Mouse (Mus musculus) A20 (cell line): ENCODE results near the gene Tprkb.
A peak's percentile ranks its signal among the peaks of the same experiment; 100 is the strongest.
"Not testable (repeated sequence)": the region's sequence is repeated elsewhere in the genome, so short reads cannot be mapped to it uniquely, and the experiment has no call there.

Experiments used
- DNase-seq: peaks from one replicate; pipeline ENCODE4 v3.0.0-alpha.2; 2011; ENCODE audit warnings: low read depth, low spot score

The Tprkb gene

DNA sequence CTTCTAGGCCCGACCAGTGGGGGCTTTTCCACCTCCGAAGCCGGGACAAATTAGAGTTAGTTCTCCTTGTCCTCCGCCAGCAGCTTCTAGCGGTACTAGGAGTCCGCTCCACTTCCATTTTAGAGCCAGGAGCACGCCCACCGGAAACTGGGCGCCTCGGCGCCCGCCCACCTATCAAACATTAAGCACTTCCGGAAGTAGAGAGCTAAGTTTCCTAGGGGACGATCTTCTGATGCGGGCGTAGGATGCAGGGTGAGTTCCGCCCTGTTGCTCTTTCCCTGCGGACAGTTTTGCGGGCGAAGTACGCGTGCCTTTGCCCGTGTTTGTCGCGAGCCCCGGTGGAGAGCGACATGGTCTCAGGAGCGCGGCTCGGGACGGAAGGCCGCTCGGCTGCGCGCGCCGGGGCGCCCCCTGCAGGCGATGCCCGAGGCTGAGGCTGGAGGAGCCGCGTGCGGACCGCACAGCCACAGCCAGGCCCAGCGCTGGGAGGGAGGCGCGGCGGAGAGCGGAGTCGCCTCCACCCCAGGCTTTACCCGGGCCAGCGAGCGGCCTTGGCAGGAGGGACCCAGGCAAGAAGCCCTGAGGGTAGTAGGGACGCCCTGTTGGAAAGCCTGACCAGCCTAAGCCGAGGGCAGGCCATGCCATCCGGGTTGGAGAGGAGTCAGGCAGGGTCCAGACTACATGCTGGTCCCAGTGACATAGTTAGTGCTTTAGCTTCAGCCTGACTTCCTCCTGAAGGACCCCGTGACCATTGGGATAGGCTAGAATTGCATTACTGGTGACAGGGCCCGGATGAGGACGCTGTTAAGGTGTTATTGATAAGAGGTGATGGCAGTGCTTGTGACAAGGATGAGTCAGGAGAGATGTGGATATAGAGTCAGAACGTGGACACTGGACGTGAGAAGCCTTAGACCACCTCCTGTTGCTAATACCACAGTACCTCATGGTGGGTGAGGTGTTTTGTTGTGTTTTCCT, 4.2 kb downstream of the Tprkb start, which contains the start of gene Nat8f1:
Gene Nat8f1, minus strand, starts transcription at position 149 of the 975 bp plus-strand sequence.
- DNase-seq: peak; percentile 95

DNA sequence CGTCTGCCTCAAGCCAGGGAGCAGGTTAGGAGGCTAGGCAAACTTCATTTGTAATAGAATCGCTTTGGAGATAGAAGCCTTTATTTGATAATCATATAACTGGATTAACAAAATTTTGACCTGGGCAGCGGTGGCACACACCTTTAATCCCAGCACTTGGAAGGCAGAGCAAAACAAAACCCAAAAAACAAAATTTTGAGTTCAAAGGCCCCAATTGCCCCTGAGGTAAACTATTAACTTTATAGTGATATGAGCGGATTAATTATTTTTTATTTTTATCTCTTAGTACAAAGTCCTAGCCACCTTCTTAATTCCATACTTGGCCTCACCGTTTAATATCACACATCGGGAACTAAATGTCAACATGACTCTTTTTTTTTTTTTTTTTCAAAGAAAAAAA, 4.9 kb downstream of the Tprkb start:
- DNase-seq: no peak

DNA sequence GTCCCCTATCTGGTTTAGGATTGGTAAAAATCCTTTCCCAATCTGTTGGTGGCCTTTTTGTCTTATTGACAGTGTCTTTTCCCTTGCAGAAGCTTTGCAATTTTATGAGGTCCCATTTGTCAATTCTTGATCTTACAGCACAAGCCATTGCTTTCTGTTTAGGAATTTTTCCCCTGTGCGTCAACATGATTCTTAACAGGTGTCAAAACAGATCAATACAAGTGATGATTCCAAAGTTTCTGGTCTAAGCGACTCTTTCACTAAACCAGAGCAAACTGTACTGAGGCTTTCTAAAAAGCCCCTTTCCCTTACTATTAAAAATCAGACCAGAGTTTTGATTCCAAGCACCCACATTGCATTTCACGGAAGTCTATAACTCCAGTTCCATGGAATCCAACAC, 6.7 kb downstream of the Tprkb start:
- DNase-seq: not testable (repeated sequence)

DNA sequence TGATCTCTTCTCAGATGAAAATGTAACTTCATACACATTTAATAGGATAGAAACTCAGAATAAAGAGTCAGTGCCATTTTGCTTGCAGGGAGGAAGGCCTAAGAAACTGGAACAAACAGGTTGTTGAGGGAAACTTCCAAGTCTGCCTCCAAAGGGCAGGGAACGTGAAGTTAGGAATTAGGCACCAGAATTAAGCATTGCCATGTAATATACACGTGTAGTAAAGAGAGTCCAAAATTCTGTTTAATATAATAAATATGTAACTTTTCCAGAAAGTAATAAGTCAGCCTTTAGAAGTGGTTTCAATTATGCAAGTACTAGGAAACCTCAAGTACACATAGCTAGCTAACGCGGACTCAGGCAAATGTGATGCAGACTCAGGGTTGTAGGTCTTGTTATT, 7.7 kb downstream of the Tprkb start:
- DNase-seq: no peak

DNA sequence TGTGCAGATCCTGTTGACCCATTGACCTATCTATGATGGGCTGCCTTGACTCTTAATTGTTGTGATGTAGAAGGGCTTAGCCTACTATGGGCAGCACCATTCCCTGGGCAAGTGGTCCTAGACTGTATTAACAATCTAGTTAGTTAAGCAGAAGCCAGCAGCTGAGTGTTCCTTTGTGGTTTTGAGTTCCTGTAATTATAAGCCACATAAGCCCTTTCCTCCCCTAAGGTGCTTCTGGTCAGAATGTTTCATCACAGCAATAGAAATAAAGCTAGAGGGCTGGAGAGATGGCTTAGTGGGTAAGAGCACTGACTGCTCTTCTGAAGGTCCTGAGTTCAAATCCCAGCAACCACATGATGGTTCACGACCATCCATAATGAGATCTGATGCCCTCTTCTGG, 12.0 kb downstream of the Tprkb start:
- DNase-seq: no peak

DNA sequence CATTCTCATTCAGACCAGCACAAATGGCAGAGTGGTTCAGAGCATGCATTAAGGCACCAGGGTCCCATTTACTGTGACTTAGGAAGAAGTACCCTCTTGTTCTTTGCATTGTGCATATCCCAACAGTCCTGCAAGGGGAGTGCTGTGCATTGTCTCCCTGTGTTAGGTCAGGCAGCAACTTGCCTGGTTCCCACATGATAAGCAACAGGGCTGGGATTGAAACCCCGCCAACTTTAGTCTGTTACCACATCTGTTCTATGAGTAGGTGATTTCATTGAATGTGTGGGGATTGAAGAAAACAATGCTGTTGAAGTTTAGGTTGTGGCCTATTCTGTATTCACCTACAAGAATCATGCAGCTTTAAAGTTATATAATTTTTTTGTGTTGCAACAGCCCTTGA, 15.0 kb downstream of the Tprkb start:
- DNase-seq: no peak

DNA sequence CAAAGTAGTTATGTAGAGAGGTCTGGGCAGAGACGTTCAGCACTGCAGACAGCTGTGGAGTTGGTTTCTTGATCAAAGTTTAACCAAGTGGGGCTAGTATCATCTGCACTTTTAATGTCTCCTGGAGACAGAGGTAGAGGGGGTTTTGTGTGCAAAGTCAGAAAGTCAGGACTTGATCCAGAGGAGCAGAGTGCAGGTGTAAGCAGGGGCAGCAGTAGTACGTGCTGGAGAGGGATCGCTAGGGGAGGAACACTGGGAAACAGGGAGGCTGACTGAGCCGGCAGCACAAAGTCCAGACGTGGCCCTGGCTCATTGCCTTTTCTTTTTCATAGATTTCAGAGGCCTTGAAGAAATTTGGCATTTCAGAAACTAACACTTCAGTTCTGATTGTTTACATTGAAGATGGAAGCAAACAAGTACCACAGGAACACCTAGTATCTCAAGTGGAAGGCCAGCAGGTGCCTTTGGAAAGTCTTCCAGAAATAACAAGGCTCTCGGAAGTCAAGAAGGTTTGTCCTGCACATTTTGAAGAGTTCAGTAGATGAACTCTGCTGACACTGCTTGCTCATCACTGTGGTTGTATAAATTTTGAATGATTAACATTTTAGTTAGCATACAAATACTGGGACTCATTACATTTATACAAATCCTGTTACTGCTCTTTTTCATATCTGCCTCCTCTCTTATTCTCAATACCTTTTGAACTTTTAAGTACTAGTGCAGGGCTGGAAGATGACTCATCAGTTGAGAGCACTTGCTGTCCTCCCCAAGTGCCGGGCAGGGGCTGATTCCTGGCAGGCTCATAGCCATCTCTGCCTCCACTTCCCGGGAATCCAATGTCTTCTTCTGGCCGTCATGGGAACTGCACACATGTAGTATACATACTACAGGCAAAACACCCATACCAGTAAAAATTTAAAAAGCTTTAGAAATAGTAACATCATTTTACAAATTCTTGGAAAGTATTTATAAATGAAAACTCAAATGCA, 16.1 kb downstream of the Tprkb start:
- no peak for DNase-seq

DNA sequence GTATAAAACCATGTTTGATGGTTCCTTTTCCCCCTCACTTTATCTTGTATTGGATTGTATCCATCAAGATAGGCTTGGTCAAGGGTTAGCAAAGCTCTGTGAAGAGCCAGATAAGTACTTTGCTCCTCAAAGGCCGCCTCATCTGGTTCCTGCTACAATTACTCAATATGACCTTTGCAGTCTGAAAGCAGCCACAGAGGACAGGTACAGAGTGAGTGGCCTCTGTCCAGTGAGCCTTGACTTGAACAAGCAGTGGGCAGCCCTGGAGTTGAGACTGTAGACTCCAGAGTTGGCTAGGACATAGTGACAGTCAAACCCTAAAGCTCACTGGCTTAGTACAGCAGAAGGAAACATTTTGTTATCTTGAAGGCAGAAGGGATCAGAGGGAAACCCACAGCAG, 17.6 kb downstream of the Tprkb start:
- DNase-seq: no peak

DNA sequence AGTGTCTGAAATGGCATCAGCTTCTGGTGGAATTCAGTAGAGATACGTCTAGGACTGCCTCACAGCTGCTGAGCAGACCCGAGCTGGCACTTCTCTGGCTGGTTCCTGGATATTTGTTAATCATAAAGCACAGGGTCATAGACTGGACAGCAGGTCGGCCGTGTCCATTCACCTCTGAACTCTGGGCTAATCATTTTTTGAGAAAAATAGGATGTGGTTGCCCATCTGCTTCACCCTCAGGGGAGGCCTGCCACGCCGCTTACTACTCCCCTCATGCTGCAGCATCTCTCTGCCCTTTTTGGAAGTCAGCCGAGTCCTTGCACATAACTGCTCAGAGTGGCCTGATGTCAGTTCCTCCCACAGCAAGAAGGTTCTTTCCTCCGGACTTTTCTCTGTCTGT, 22.4 kb downstream of the Tprkb start:
- no peak for DNase-seq

DNA sequence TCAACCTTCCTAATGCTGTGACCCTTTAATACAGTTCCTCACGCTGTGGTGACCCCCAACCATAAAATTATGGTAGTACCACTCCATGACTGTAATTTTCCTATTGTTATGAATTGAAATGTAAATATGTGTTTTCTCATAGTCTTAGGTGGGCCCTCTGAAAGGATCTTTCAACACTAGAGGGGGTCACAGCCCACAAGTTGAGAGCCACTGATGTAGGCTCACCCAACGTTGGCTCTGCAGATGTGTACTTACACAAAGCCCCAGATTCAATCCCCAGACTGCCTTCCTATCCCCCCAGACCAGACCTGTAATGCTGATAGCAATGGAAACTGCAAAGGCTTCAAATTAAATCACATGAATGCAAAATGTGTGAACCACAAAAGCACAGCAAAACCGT, 24.0 kb downstream of the Tprkb start:
- peak; percentile 63 for DNase-seq

DNA sequence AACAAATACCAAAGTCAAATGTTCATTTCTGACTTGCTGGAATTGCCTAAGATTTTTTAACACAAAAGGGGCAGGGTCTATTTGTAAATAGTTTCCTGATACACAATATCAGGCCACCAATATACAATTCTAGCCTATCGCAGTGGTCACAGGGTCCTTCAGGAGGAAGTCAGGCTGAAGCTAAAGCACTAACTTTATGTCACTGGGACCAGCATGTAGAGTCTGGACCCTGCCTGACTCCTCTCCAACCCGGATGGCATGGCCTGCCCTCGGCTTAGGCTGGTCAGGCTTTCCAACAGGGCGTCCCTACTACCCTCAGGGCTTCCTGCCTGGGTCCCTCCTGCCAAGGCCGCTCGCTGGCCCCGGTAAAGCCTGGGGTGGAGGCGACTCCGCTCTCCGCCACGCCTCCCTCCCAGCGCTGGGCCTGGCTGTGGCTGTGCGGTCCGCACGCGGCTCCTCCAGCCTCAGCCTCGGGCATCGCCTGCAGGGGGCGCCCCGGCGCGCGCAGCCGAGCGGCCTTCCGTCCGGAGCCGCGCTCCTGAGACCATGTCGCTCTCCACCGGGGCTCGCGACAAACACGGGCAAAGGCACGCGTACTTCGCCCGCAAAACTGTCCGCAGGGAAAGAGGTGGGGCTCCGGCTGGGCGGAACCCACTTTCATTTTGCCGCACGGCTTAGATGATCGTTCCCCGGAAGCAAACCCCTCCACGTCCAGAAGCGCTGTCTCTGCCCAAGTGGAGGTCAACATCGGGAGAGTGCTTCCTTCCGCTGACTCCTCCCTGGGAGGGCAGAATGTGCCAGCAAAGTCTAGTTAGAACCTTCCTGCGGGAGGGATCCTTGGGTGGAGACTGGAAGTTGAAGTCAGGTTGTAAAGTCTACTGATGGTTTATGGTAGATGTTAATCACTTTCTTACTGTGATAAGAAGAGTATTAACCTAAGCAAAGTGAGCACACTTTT, 25.1 kb downstream of the Tprkb start:
- DNase-seq: peak; percentile 85

DNA sequence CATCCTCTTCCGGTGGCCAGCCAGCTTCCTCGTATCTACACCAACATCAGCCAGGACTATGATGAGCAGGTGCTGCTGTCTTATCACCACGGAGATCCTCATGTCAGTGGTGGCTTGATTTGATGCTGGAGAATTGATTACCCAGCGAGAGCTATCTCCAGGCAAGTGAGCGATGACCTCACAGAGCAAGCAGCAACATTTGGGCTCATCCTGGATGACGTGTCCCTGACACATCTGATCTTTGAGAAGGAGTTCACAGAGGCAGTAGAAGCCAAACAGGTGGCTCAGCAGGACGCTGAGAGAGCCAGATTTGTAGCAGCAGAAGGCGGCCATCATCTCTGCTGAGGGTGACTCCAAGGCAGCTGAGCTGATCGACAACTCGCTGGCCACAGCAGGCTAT, 27.0 kb downstream of the Tprkb start:
- DNase-seq: no peak

DNA sequence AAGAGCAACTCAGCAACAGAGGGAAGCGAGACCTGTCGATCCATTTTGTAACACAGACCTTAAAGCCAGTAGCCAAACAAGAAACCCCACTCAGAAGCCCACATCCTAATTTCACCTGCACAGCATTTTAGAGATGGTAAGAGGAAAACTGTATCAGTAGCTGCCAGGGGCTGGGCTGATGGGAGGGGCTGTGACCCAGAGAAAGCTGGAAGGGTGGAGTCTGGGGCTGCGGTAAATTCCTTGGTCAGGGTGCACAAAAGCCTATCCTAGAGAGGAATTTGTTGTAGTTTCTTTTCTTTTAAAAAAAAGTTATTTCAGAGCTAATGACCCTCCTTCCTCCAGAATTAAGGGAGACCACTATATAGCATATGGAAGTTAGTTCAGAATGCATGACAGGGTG, 30.8 kb downstream of the Tprkb start:
- no peak for DNase-seq

DNA sequence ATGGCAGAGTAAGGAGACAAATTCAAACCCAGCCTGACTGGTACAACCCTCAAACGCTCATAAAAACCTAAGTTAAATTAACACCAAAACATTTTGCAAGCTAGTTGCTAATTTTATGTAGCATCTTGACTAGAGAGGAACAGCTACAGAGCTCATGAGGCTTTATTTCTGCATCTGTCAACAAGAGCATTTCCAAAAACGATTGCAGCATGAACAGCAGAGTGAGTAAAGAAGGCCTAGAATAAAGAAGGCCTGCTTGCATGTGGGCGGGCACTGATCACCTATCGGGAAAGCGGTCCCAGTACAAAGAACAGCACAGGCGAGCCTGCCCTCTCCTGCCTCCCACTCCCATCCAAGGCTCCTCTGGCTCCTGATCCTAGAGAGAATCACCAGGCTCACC, 36.9 kb downstream of the Tprkb start:
- no peak for DNase-seq

DNA sequence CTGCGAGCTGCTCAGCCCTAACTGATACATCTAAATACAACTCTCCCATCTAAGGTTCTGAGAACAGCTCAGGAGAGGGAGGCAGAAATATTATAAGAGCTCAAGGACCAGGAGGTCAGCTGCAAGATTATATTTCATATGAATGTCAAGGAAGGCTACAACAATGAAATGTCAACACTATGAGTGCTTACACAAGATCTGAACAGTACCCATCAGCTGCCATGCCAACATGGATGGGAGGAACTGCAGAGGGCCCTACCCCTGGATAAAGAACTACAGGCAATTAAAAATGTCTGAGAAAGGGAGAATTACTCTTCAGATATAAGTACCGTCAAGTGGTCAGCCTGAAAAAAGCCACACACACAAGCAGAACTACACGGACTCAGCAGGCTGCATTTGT, 45.9 kb downstream of the Tprkb start:
- no peak for DNase-seq

DNA sequence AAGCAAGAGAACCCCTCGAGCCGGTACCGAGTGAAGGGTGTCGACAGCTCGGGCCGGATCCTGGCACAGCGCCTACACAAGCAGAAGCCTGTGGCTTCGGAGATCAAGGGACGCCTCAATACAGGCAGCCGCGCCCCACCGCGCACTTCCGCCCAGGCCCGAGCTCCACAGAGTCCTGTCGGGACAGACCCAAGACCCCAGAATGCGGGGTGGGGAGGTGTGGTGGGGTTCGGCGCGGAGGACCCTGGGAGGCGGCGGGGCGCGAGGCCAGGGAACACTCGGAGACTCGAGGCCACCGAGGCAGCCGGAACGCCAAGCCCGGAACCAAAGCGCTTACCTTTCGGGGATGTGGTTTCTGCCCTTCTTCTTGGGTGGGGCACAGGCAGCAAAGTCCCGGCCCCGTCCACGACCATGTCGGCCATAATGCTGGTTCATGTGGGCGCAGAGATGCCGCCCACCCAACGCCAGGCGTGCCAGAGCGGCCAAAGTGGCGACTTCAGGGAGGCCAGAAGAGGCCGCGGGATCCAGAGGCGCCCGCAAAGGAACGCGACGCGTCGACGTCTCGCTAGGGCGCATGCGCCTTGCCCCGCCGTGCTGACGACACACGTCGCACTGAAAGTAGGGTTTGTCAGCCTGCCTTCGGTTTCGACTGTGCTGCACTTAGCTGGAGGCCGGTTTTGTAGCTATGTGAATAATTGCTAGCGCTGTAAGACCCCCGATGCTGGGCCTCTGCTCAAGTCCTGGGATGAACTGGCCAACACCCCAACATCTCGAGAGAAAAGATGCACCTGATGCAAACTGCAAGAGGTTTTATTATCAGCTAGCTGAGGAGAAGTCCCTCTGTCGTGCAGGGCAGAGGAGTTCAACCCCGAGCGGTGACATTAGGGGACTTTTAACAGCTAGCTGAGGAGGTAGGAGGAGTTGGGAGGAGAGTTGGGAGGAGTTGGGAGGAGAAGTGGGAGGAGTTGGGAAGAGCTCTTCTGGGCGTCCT, 49.7 kb downstream of the Tprkb start, which contains the start of gene Dusp11:
Gene Dusp11, minus strand, starts transcription at position 567 of the 991 bp plus-strand sequence.
- DNase-seq: peak; percentile 96

DNA sequence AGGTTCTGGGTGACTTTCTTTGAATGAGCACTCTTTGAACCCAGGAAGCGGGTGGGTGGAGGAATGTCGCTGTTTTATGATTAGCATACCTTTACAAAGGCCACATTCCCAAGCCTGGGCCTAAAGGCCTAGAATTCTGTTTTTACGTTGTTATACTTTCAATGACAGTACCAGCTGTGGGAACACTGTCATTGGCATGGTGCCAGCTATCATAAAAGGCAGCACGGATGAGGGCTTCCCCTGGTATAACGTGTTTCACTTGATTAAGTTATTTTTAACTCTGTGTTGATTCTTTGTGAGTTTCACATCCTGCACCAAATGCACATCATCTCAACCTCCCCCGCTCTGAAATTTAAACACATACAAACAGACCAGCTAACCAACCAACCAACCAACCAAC, 54.4 kb downstream of the Tprkb start:
- DNase-seq: peak; percentile 79

DNA sequence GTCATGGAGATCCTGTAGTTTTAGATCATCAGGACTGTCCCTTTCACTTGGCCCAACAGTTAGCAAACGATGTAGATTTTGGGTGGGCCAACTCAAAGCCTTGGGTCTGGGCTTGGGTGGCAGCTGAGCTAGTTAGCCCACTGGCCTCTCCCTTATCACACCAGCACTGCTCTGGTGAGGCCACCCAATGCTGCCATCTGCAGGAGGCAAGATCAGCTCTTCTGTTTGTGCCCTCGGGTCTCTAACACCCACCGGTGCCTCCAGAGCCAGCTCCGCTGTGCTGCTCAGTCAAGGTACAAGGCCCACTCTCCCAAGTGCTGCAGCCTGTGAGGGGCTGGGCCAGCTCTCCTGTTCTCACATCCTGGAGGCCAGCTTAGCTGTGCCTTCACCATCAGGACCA, 55.0 kb downstream of the Tprkb start:
- DNase-seq: peak; percentile 67

DNA sequence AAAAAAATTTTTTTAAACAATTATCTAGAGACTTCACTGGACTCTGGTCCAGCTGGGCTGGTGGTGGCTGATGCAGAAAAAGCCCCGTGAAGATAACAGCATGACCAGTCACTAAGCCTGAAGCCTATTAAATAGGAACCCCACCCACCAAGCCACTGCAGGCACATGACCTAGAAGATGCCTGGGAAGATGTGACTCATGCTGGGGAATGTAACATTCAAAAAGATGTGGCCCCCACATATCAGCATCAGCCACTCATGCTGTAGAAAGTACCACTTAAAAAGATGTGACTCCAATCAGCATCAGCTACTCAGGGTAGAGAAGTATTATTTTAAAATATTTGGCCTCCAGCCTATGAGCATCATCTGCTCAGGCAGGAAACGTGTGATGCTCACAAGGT, 58.2 kb downstream of the Tprkb start:
- no peak for DNase-seq

DNA sequence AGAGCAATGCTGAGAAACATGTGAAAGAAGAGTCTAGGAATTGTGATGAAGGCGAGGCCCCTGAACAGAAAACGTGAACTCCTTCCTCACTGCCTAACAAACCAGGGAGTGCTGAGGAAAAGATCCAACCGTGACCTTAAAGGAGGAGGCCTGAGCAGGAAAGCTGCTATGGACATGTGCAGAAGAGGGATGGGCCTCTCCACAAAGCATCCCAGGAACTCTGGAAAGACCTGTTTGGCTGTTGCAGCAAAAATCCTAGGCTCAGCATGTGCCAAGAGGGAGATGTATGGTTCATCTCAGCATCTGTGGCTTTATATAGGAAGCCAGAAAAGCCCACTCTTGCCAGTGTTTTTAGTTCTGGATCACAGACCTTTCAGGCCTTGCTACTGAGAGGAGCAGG, 61.0 kb downstream of the Tprkb start:
- DNase-seq: no peak
